In genomic region chr3:141900361-141900760, GRCm38 (mm10) we compare ENCODE assay signal across 17 mouse cellular contexts.
DNase-seq lines count a peak whose midpoint lies in the region; ATAC-seq and TF ChIP-seq lines count a peak whose summit lies in the region.
"Had no signal": no experiment of that assay in that cellular context is flagged by ENCODE, and none has a peak within 500 bp of the region (broad histone marks: within the 10 kb centered on the region; RNA-seq: fewer than 3 reads in every experiment).

No protein-coding gene starts in this region.

- H3K27me3 ChIP-seq in kidney, postnatal 0 days (ENCODE audit: insufficient read depth, low read length): no peaks in the 10 kb centered on the region
- no peaks in the 10 kb centered on the region for H3K27me3 ChIP-seq in midbrain, postnatal 0 days (ENCODE audit: insufficient read depth, low read length)
- H3K27me3 ChIP-seq in midbrain, embryonic 13.5 days: no peaks in the 10 kb centered on the region
- H3K27me3 ChIP-seq: forebrain, embryonic 13.5 days; heart, embryonic 12.5 days; kidney, embryonic 15.5 days; limb, embryonic 13.5 days had no signal

- no peak overlapping the region for H3K9ac ChIP-seq in kidney, postnatal 0 days (ENCODE audit: low read depth, low read length)
- H3K9ac ChIP-seq in midbrain, postnatal 0 days (replicated peaks; ENCODE audit: low read length, poor library complexity, severe bottlenecking): no peak overlapping the region
- no peak overlapping the region for H3K9ac ChIP-seq in midbrain, embryonic 13.5 days (replicated peaks)
- H3K9ac ChIP-seq: forebrain, embryonic 13.5 days; heart, embryonic 12.5 days; kidney, embryonic 15.5 days; limb, embryonic 13.5 days had no signal

- H3K4me3 ChIP-seq in kidney, postnatal 0 days (replicated peaks; ENCODE audit: low read depth, low read length): no peak overlapping the region
- no peak overlapping the region for H3K4me3 ChIP-seq in midbrain, postnatal 0 days (ENCODE audit: low read depth, low read length)
- no peak overlapping the region for H3K4me3 ChIP-seq in midbrain, embryonic 13.5 days (replicated peaks)
- H3K4me3 ChIP-seq: forebrain, embryonic 13.5 days; heart, embryonic 12.5 days; kidney, embryonic 15.5 days; limb, embryonic 13.5 days had no signal

- H3K9me3 ChIP-seq in kidney, postnatal 0 days (replicated peaks; ENCODE audit: low read length): no peaks in the 10 kb centered on the region
- H3K9me3 ChIP-seq in midbrain, postnatal 0 days (ENCODE audit: low read length): no peaks in the 10 kb centered on the region
- H3K9me3 ChIP-seq in midbrain, embryonic 13.5 days: 0 out of 2 replicates have a peak, but pooled peaks cover 3% of the 10 kb centered on the region

- no peak overlapping the region for H3K27ac ChIP-seq in kidney, postnatal 0 days
- H3K27ac ChIP-seq in midbrain, postnatal 0 days (ENCODE audit: low read depth, low read length): no peak overlapping the region
- no peak overlapping the region for H3K27ac ChIP-seq in midbrain, embryonic 13.5 days
- H3K27ac ChIP-seq: forebrain, embryonic 13.5 days; kidney, embryonic 15.5 days; limb, embryonic 13.5 days had no signal

- no peak for DNase-seq in kidney, postnatal 0 days (ENCODE audit: low spot score)
- no peak for DNase-seq in kidney, adult 8-10 months
- DNase-seq in midbrain, postnatal 0 days (ENCODE audit: low spot score): no peak
- DNase-seq in MEL-GATA-1-ER (ENCODE audit: extremely low read depth, low read depth): peak; percentile 4
- DNase-seq in adrenal gland, adult (ENCODE audit: inconsistent age in 2 of 2, low spot score in 1 of 2): no peak
- DNase-seq: adrenal gland, adult 2 months; cerebellum, postnatal 10 days; heart, postnatal 36 days; lung, adult 2 months; midbrain, embryonic 14.5 days; thymus, adult 2 months had no signal

- H3K4me2 ChIP-seq in kidney, postnatal 0 days (ENCODE audit: low read length): no peak overlapping the region
- H3K4me2 ChIP-seq in midbrain, postnatal 0 days (ENCODE audit: low read depth, low read length, poor library complexity, severe bottlenecking): no peak overlapping the region
- H3K4me2 ChIP-seq in midbrain, embryonic 13.5 days (replicated peaks): no peak overlapping the region
- H3K4me2 ChIP-seq: forebrain, embryonic 13.5 days; heart, embryonic 12.5 days; kidney, embryonic 15.5 days; limb, embryonic 13.5 days had no signal

- WGBS in kidney, postnatal 0 days: 87% methylated on average over 3 of the region's 3 CpGs
- 95% methylated on average over 3 of the region's 3 CpGs for WGBS in midbrain, postnatal 0 days
- WGBS in midbrain, embryonic 13.5 days: 88% methylated on average over 3 of the region's 3 CpGs

- TF ChIP-seq CTCF in kidney, postnatal 0 days (IDR thresholded peaks at IDR 0.05; ENCODE audit: low read depth): peak; percentile 41
- peak; percentile 39 for TF ChIP-seq CTCF in midbrain, postnatal 0 days (IDR thresholded peaks at IDR 0.05)

- no peaks in the 10 kb centered on the region for H3K4me1 ChIP-seq in kidney, postnatal 0 days (replicated peaks; ENCODE audit: insufficient read depth, low read length)
- H3K4me1 ChIP-seq in midbrain, postnatal 0 days (ENCODE audit: insufficient read depth, low read length): no peaks in the 10 kb centered on the region
- no peaks in the 10 kb centered on the region for H3K4me1 ChIP-seq in midbrain, embryonic 13.5 days (replicated peaks)
- H3K4me1 ChIP-seq: heart, embryonic 12.5 days; kidney, embryonic 15.5 days had no signal

- no peaks in the 10 kb centered on the region for H3K36me3 ChIP-seq in kidney, postnatal 0 days (ENCODE audit: insufficient read depth, low read length)
- no peaks in the 10 kb centered on the region for H3K36me3 ChIP-seq in midbrain, postnatal 0 days (ENCODE audit: insufficient read depth, low read length)
- H3K36me3 ChIP-seq in midbrain, embryonic 13.5 days: no peaks in the 10 kb centered on the region
- H3K36me3 ChIP-seq: heart, embryonic 12.5 days; kidney, embryonic 15.5 days; limb, embryonic 13.5 days had no signal

- no peak for ATAC-seq in kidney, postnatal 0 days (replicated peaks; ENCODE audit: low FRiP score, low read depth)
- no peak for ATAC-seq in midbrain, postnatal 0 days (ENCODE audit: low FRiP score)
- ATAC-seq in midbrain, embryonic 13.5 days: no peak
- no peak for ATAC-seq in CD4-positive, CD25-positive, alpha-beta regulatory T cell, adult 4 months
- ATAC-seq: forebrain, embryonic 13.5 days had no signal
